Mouse (Mus musculus) embryonic facial prominence, embryonic 13.5 days (tissue): ENCODE measurements at regions not wholly inside any gene's neighbourhood (a gene's known extent, or its start where the extent isn't known, plus 50 kb on each side); places are given as distances from the start of the nearest gene placed in this dataset.

ENCODE experiments used
- ATAC-seq: fragments of 200-750 bp; cut with Nextera tagmentation; 2 replicates; pipeline ENCODE4 v1.8.0; 2017; ENCODE audit warnings: low read depth; ENCODE audit not compliant: insufficient number of reproducible peaks, insufficient read depth, low FRiP score, low TSS enrichment
- H3K27ac ChIP-seq: fragments of 300-500 bp; sonication (generic); 2 replicates; pipeline ENCODE4 v1.5.1; 2015; ENCODE audit warnings: moderate library complexity, mild to moderate bottlenecking, inconsistent platforms
- H3K27me3 ChIP-seq: fragments of 300-500 bp; sonication (generic); 2 replicates; pipeline ENCODE4 v1.6.1; 2015; ENCODE audit warnings: mild to moderate bottlenecking, inconsistent platforms
- H3K36me3 ChIP-seq: fragments of 300-500 bp; sonication (generic); 2 replicates; pipeline ENCODE4 v1.6.1; 2015; ENCODE audit warnings: mild to moderate bottlenecking, inconsistent platforms
- H3K4me1 ChIP-seq: fragments of 300-500 bp; sonication (generic); 2 replicates; pipeline ENCODE4 v1.6.1; 2015; ENCODE audit warnings: inconsistent platforms
- H3K4me2 ChIP-seq: fragments of 300-500 bp; sonication (generic); 2 replicates; pipeline ENCODE4 v1.6.1; 2015; ENCODE audit warnings: moderate library complexity, mild to moderate bottlenecking, inconsistent platforms
- H3K4me3 ChIP-seq: fragments of 300-500 bp; sonication (generic); 2 replicates; pipeline ENCODE4 v1.5.1; 2015; ENCODE audit warnings: mild to moderate bottlenecking, inconsistent platforms
- H3K9ac ChIP-seq: fragments of 300-500 bp; sonication (generic); 2 replicates; pipeline ENCODE4 v1.6.1; 2015; ENCODE audit warnings: mild to moderate bottlenecking, inconsistent platforms
- H3K9me3 ChIP-seq: fragments of 300-500 bp; sonication (generic); 2 replicates; pipeline ENCODE4 v1.6.1; 2016; ENCODE audit warnings: inconsistent platforms
- WGBS: fragments of 180-500 bp; shearing (Covaris S2); methylation state at CpG from one replicate; pipeline ENCODE4 v1.1.7; 2015; ENCODE audit warnings: mixed read lengths; 5-methylcytosine and 5-hydroxymethylcytosine counted together

DNA sequence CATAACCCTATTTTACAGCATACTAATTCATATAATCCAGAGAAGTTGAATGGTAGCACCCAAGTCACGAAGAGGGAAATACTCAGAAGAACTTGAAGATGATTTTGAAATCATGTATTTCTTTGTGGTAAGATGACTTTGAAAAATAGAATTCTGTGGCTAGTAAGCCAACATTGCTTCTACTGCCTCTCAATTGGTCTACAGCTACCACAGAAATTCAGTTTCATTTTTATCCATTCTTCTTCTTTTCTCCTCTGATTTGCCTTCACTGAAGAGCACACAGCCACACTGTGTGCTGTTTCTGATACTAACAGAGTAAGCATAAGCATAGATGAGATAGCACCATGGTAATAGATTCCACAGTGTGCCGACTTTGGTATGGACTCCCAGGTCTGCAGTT lies 708.4 kb downstream of the Inhba start:
- no peaks in the 10 kb centered on the region for H3K27me3 ChIP-seq
- 89% methylated on average over 2 of the region's 2 CpGs for WGBS

DNA sequence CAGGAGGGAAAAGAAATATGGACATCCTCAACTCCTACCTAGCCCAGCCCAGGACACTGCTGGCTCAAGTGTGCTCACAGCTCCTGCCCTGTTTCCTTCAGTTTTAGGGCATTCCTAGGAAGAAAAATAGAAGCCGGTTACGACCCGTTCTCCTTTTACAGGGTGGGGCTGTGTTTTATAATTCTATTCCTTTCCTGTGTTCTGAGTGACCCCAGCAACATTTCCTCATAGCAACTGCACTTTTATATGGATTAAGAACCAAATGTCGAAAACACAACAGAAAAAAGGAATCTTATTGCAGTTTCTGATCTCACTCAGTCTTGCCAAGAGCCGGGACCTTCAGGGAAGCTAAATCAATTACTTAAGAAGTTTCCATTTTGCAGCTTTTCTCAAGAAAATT lies 713.7 kb downstream of the Inhba start:
- no peak overlapping the region for H3K4me3 ChIP-seq
- H3K4me1 ChIP-seq, result peaks cover 8% of the 10 kb centered on the region; the same call in 1 of the 2 replicates
- no peak overlapping the region for H3K27ac ChIP-seq
- H3K9me3 ChIP-seq, result no peaks in the 10 kb centered on the region
- no peak overlapping the region for H3K9ac ChIP-seq
- no peaks in the 10 kb centered on the region for H3K36me3 ChIP-seq
- no peaks in the 10 kb centered on the region for H3K27me3 ChIP-seq
- no peak for ATAC-seq
- WGBS, result 74% methylated on average over 5 of the region's 5 CpGs
- H3K4me2 ChIP-seq, result no peak overlapping the region

More for the DNA sequence above, 708.4 kb downstream of the Inhba start:
- no peak for ATAC-seq
- H3K27ac ChIP-seq, result no peak overlapping the region
- no peaks in the 10 kb centered on the region for H3K36me3 ChIP-seq
- H3K9ac ChIP-seq, result no peak overlapping the region
- no peak overlapping the region for H3K4me2 ChIP-seq
- H3K9me3 ChIP-seq, result no peaks in the 10 kb centered on the region
- peaks cover 10% of the 10 kb centered on the region for H3K4me1 ChIP-seq
- no peak overlapping the region for H3K4me3 ChIP-seq

DNA sequence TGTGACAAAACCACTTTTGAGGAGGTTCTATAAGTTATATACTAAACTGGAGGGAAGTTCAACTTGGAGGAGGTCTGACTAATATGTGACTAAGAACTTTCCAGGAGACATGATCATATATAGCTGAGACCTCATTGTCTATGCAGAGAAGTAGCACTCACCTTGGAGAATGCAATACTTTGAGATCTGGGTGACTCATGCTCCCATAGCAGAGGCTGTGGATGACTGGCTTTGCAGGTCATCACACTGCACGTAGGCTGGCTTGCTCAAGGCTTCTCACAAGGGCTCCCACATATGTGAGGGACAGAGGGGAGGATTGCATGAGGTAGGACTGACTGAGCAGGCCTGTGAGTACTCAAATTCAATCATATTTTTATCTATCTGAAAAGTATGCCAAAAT lies 726.7 kb downstream of the Inhba start:
- H3K4me2 ChIP-seq, result no peak overlapping the region
- H3K4me3 ChIP-seq, result no peak overlapping the region
- H3K27ac ChIP-seq, result no peak overlapping the region
- H3K9ac ChIP-seq, result no peak overlapping the region
- no peaks in the 10 kb centered on the region for H3K36me3 ChIP-seq
- 83% methylated on average over 1 of the region's 1 CpGs for WGBS
- H3K9me3 ChIP-seq, result no peaks in the 10 kb centered on the region
- H3K4me1 ChIP-seq, result no peaks in the 10 kb centered on the region
- ATAC-seq, result no peak
- no peaks in the 10 kb centered on the region for H3K27me3 ChIP-seq

DNA sequence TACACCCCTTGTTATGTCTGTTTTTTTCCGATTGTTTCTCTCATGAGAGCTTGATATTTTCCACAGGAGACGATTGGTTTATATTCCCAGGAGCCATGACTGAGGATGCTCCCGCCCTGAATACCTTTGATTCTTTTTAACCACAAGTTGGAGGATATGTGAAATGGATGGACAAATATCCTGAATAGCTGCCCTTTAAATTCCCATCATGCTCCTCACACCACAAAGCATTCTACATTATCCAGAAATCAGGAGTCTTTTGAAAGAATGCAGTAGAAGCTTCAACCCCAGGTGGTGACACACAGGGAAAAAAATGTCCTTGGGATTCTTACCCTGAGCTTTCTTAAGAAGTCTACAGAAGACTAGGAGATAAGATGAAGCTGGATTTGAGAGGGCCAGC lies 727.9 kb downstream of the Inhba start:
- 62% methylated on average over 3 of the region's 3 CpGs for WGBS
- Histone ChIP-seq H3K4me3 (no peak overlapping the region), H3K4me2 (no peak overlapping the region), H3K9ac (no peak overlapping the region), H3K27ac (no peak overlapping the region), H3K4me1 (no peaks in the 10 kb centered on the region), H3K36me3 (no peaks in the 10 kb centered on the region), H3K27me3 (no peaks in the 10 kb centered on the region), H3K9me3 (no peaks in the 10 kb centered on the region)
- no peak for ATAC-seq

DNA sequence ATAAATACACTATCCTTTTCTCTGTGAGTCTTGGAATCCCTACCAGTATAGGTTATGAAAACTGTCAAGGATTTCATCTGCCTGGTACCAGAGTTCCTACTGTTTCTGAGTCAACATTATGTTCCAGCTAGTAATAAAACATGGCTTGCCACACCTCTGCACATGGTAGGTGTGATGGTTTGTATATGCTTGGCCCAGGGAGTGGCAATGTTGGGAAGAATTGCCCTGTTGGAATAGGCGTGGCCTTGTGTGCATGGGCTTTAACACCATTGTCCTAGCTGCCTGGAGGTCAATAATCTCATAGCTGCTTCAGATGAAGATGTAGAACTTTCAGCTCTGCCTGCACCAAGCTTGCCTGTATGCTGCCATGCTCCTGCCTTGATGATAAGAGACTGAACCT lies 732.6 kb downstream of the Inhba start:
- H3K27me3 ChIP-seq, result no peaks in the 10 kb centered on the region
- no peaks in the 10 kb centered on the region for H3K4me1 ChIP-seq
- no peak overlapping the region for H3K27ac ChIP-seq
- no peaks in the 10 kb centered on the region for H3K9me3 ChIP-seq
- no peak overlapping the region for H3K4me2 ChIP-seq
- H3K9ac ChIP-seq, result no peak overlapping the region
- H3K4me3 ChIP-seq, result no peak overlapping the region
- no peak for ATAC-seq
- 92% methylated on average over 1 of the region's 1 CpGs for WGBS
- no peaks in the 10 kb centered on the region for H3K36me3 ChIP-seq

DNA sequence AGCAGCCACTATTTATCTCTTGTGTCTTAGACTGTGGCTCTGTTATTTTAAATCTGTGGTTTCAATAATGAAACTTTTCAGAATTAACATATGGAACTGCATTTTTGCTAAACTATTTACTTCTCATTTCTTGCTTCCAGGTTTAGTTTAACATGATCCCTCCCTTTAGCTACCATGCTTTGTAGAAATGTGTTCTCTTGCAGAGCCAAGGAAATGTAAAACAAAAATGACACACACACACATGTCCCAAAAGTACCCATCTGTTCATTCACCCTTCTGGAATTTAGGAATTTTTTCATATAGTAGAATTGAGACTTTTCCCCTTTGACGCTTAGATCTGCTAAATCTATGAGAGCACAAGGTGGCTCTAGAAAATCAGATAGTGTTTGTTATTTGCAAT lies 734.0 kb downstream of the Inhba start:
- Histone ChIP-seq H3K27ac (no peak overlapping the region), H3K4me3 (no peak overlapping the region), H3K36me3 (no peaks in the 10 kb centered on the region), H3K4me1 (no peaks in the 10 kb centered on the region), H3K27me3 (no peaks in the 10 kb centered on the region), H3K9me3 (no peaks in the 10 kb centered on the region), H3K4me2 (no peak overlapping the region), H3K9ac (no peak overlapping the region)
- 76% methylated on average over 1 of the region's 1 CpGs for WGBS
- ATAC-seq, result no peak

DNA sequence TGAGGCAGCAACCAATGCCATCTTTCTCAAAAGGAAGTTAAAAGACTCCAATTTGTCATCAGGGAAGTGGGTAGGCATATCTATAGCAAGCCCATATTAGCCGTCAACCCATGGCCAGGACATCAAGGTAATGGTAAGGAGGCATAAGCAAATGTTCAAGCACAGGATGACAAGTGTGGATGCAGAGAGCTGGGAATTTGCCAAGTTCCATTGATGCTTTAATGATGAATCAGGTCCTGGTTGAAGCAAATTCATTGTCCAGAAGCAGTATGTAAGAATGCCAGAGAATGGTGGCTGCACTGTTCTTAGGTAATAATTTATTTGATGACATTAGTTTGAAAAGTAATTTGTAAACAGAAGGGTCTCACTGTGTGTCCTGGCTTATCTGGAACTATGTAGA lies 734.8 kb downstream of the Inhba start:
- Histone ChIP-seq H3K27ac (no peak overlapping the region), H3K27me3 (no peaks in the 10 kb centered on the region), H3K4me3 (no peak overlapping the region), H3K36me3 (no peaks in the 10 kb centered on the region), H3K9ac (no peak overlapping the region), H3K4me2 (no peak overlapping the region), H3K4me1 (no peaks in the 10 kb centered on the region), H3K9me3 (no peaks in the 10 kb centered on the region)
- 86% methylated on average over 1 of the region's 1 CpGs for WGBS
- ATAC-seq, result no peak

DNA sequence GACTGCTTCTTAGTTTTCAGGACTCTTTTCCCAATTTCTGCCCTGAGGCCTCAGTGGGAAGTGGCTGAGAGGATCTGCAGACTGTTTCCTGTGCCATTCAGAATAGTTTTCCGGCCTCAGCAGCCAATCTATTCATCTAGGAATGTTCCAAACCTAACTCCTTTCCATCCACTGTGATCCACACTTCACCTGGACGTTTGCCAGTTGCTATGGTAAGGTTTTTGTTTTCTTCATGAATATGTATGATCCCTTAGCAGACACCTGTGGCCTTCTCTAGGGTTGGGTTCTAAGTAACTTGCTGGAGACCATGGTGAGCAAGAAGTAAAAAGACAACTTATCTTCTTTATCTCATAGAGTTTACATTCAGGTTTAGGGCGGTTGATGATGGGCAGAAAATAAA lies 744.6 kb downstream of the Inhba start:
- peaks cover 15% of the 10 kb centered on the region for H3K4me1 ChIP-seq
- no peak overlapping the region for H3K4me3 ChIP-seq
- no peak overlapping the region for H3K4me2 ChIP-seq
- no peak overlapping the region for H3K9ac ChIP-seq
- H3K36me3 ChIP-seq, result no peaks in the 10 kb centered on the region
- 43% methylated on average over 3 of the region's 3 CpGs for WGBS
- no peaks in the 10 kb centered on the region for H3K9me3 ChIP-seq
- ATAC-seq, result no peak
- H3K27me3 ChIP-seq, result no peaks in the 10 kb centered on the region
- H3K27ac ChIP-seq, result no peak overlapping the region

DNA sequence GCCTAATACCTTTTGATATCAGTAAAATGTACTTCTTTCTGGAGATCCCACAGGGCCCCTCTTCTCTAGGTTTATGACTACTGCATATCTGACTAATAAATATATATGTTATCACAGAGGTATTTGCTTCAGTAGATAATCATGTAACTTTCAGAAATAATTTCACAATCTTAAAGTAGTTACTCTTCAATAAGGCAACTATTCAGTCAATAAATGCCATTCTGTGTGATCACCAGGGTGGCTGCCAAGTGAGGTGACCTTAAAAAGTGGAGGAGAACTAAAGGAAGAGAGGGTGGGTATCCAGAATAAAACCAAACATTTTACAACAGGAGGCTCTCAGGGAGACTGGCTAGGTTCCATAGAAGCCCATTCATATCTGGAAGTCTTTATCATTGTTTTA lies 748.4 kb downstream of the Inhba start:
- no peak overlapping the region for H3K4me3 ChIP-seq
- H3K27ac ChIP-seq, result no peak overlapping the region
- no peak overlapping the region for H3K9ac ChIP-seq
- no peaks in the 10 kb centered on the region for H3K36me3 ChIP-seq
- H3K4me2 ChIP-seq, result no peak overlapping the region
- H3K27me3 ChIP-seq, result no peaks in the 10 kb centered on the region
- peaks cover 15% of the 10 kb centered on the region for H3K4me1 ChIP-seq
- no peaks in the 10 kb centered on the region for H3K9me3 ChIP-seq
- no peak for ATAC-seq

DNA sequence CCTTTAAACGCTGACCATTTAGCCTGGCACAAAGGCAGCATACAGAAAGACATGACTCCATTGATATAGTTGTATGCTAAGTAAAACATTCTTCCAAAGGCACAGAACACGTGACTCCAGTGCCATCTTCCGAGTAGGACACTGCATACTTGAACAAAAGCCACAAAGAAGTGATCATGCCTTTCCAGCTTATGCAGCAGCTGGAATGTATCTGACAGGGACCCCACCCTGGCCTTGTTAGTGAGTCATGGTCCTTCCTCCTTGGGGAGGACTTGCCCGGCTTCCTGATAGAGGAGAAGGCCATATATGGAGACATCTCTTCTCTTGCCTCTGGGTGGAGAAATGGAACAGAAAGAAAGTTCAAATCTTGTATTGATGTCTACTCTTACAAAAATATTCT lies 749.8 kb downstream of the Inhba start:
- Histone ChIP-seq H3K9me3 (no peaks in the 10 kb centered on the region), H3K4me2 (no peak overlapping the region), H3K27me3 (no peaks in the 10 kb centered on the region), H3K36me3 (no peaks in the 10 kb centered on the region), H3K9ac (no peak overlapping the region), H3K4me3 (no peak overlapping the region), H3K4me1 (peaks cover 13% of the 10 kb centered on the region), H3K27ac (no peak overlapping the region)
- 82% methylated on average over 4 of the region's 4 CpGs for WGBS
- ATAC-seq, result no peak

DNA sequence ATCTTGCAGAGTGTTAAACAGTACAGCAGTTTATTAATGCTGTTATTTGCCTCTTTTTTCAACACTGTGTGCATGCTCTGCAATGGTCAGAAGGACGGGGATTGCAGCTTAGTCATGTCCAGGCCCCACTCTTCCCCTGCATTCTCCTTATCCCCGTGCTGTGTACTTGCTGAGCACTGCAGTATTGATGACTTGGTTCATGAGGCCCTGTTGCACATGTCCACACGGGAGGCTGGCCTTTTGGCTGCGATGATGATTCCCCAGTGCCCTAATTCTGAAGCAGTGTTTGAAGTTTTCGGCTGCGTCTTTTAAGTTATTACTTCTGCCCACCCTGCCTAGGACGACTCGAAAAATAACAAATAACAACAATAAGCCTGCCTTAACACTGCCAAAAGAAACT lies 750.7 kb downstream of the Inhba start:
- no peak for ATAC-seq
- H3K4me3 ChIP-seq, result no peak overlapping the region
- peaks cover 13% of the 10 kb centered on the region for H3K4me1 ChIP-seq

DNA sequence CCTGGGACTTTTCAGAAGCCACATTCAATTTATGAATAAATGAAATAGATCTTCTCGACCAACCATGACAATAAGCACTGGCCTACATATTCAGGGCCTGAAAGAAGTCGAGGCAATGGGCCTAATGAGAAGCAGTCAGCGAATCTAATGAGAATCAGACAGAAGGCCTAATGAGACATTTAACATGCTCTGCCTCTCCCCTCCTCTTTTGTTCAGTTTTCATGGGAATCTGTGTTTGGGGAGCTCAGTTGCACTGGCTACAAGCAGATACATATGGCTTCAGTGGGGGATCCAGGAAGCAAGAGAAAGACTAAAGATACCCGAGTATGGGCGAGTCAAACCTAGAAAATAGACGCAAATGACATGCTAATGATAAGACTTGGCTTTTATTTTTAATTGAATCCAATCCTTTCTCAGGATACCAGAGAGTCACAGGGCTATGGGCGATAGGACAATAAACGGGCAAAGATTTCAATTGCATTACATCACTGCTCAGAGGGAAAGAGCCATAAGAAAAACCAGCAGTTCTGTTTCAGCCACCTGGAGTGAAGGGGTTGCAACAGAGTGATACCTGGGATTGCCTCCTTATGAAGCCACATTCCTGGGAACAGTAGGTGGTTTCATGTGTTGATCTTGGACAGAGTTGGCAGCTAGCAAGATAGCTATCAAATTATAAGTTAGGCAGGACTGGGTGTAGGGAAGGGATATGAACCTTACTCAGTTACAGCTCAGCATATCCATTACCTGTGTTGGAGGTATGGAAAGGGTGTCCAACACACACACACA lies 751.3 kb downstream of the Inhba start:
- Histone ChIP-seq H3K36me3 (no peaks in the 10 kb centered on the region), H3K27me3 (no peaks in the 10 kb centered on the region)

More for the DNA sequence above, 750.7 kb downstream of the Inhba start:
- Histone ChIP-seq H3K36me3 (no peaks in the 10 kb centered on the region), H3K4me2 (no peak overlapping the region), H3K9me3 (no peaks in the 10 kb centered on the region), H3K27ac (no peak overlapping the region; the same call in 1 of the 2 replicates), H3K27me3 (no peaks in the 10 kb centered on the region), H3K9ac (no peak overlapping the region)
- WGBS, result 45% methylated on average over 8 of the region's 8 CpGs

More for the DNA sequence above, 751.3 kb downstream of the Inhba start:
- Histone ChIP-seq H3K4me3 (no peak overlapping the region), H3K4me2 (no peak overlapping the region), H3K4me1 (peaks cover 13% of the 10 kb centered on the region), H3K9ac (no peak overlapping the region), H3K27ac (no peak overlapping the region), H3K9me3 (no peaks in the 10 kb centered on the region)
- ATAC-seq, result no peak
- 30% methylated on average over 8 of the region's 8 CpGs for WGBS
